Mouse (Mus musculus) hematopoietic stem cell, adult 5-6 weeks (primary cell): ENCODE measurements at regions not wholly inside any gene's neighbourhood (a gene's known extent, or its start where the extent isn't known, plus 50 kb on each side); places are given as distances from the start of the nearest gene placed in this dataset.

ENCODE experiments used
- ATAC-seq, 2 experiments: fragments of 125-278 bp in 1 of 2; replicated peaks in 1 of 2; 2 replicates each; pipeline ENCODE4 v1.8.0; 2016 to 2017; ENCODE audit warnings: inconsistent platforms in 2 of 2, mild to moderate bottlenecking in 2 of 2, moderate number of reproducible peaks in 2 of 2, low read depth in 1 of 2, moderate TSS enrichment in 1 of 2; ENCODE audit not compliant: low FRiP score in 2 of 2, poor library complexity in 2 of 2, severe bottlenecking in 2 of 2, insufficient read depth in 1 of 2, low TSS enrichment in 1 of 2

DNA sequence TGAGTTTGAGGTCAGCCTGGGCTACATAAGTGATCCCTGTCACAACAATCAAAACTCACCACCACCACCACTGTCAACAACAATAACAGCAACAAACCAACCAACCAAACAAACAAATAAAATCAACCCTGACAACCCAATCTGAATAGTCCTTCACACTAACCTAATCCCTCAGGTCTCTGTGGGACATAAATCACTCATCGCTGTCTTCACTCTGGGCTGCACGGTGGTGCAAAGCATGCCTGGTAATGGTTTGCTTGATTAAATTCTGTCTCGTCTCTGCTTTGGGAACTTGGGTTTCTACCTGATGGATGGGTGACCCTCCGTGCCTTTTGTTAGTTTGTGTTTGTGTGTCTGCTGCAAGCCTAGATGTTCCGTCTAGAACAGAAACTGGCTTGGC, 100.6 kb downstream of the Slc17a6 start:
- ATAC-seq = no peak

DNA sequence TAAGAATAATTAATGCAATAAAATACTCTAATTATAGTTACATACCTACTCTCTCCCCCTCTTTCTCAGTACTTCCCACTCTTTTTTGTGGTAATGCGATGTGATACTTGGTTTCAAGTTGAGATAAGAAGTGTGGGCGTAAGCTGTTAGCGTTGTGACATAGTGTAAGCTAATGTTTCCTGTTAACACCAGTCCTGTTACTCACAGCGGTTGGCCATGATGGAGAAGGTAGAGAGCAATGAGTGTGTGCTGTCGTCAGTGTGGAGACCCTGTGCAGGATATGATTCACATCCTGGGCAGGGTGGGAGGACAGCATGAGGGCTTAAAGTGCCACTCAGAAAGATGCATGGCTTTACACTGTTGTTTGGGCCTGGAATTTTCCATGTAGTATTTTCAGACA, 102.1 kb downstream of the Slc17a6 start:
- peak; percentile 85 to 87 for ATAC-seq

DNA sequence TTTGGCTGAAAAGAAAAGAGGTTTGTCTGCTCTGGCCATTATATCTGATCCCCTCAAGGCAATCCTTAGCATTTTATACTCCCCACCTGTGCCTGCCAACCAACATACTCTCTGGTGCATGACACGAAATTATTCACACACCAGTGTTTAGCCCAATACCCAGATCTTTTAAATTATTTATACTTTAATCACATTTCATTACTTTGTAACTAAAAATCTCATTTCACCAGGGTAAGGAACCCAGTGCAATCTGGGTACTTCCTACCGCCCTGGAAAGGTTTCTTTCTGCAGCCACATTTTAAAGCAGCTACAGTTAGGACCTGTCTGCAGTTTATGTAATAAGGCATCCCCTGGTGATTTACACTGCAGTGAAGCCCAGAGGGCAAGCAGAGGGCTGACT, 114.5 kb downstream of the Slc17a6 start:
- ATAC-seq = no peak

DNA sequence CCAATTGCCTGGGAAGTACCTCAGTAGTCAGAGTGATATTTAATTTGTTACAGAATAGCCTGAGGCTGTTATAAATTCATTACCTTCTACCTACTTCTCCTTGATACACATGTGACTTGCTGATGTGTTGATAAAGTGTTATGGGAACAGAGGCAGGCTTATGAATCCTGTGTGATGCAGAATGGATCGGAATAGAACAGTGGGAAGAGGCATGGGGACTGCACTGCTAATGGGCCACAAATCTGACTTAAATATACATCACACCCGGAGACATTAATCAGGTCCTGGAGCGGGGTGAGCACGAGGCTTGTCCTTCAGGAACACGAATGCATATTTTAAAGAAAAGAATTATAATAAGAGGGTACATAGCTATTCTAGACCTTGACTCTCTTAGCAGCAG, 117.8 kb downstream of the Slc17a6 start:
- no peak for ATAC-seq

DNA sequence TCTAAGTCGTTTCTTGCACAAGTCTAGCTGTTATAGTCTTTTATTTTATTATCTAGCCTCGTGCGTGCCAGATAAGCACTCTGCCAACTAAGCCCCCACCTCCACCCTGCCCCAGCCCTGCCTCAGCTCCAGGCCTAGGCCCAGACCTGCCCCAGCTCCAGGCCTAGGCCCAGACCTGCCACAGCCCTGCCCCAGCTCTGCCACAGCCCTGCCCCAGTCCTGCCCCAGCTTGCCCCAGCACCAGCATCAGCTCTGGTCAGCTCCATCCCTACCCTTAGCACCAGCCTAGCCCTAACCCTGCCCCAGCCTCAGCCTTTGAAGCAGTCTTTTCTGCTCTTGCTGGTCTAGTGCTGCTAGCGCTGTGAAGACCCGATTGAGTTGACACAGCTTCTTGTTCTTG, 119.1 kb downstream of the Slc17a6 start:
- ATAC-seq = no peak

DNA sequence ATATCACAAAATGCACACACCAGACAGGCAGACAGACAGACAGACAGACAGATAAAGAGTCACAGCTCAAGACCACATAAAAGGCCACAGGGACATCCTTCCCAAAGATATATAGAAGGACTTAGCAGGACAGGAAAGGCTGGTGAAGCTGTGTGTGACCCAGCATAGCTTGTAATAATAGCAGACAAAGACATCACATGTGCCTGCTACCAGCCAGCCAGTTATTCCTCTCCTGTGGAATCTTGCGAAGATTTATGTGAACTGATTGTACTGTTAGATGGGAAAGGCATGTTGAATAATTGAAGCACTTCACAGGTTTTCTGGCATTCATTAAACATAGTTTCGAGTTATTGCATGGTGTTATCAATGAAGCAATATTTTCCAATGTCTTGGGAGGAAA, 119.1 kb upstream of the Gas2 start:
- no peak for ATAC-seq

DNA sequence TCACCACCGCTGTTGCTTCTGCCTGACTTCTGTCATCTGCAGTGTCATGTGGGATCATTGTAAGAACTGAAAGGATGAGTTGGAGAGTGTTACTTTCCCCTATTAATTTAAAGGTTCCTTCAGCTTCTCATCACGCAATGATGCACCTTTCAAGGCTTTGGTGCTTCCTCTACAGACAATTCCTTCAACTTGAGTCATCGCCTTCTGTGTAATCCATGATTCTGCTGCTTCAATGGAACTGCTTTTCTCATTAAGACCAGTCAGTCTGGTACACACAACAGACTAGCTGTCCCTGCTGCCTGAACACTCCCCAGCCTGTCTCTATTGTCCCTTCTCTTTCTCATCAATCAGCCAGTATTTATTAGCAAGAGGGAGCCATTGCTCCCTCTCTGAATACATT, 116.2 kb upstream of the Gas2 start:
- no peak for ATAC-seq

DNA sequence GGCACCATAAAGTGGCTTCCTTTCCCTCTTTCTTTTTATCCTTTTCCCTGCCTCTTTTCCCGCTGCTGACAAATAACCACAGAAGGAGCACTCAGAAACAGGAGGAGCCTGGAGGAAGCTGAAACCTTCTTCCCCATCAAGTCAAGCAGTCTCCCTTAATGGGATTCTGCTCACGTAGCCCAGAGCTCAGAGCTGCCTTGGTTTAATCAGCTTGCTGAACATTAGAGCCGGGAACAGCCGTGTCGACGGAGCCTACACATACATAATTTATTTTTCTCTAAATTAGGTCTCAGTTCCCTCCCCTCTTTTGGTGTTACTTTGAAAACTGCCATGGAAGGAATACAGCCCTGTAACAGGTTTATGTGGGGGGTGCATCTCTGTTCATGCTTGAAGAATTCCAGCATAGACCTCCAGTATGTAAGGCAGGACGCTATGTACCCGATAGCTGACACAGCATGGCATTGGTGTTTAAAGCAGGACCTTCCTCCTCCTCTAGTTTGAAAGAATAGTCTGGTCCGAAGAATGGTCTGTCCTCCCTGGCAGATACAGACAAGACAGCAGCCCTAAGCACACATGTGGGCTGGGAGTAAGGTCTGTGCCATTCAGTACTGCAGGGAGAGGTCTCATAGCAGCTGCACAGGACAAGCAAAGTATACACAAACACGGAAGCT, 113.0 kb upstream of the Gas2 start:
- ATAC-seq = no peak

DNA sequence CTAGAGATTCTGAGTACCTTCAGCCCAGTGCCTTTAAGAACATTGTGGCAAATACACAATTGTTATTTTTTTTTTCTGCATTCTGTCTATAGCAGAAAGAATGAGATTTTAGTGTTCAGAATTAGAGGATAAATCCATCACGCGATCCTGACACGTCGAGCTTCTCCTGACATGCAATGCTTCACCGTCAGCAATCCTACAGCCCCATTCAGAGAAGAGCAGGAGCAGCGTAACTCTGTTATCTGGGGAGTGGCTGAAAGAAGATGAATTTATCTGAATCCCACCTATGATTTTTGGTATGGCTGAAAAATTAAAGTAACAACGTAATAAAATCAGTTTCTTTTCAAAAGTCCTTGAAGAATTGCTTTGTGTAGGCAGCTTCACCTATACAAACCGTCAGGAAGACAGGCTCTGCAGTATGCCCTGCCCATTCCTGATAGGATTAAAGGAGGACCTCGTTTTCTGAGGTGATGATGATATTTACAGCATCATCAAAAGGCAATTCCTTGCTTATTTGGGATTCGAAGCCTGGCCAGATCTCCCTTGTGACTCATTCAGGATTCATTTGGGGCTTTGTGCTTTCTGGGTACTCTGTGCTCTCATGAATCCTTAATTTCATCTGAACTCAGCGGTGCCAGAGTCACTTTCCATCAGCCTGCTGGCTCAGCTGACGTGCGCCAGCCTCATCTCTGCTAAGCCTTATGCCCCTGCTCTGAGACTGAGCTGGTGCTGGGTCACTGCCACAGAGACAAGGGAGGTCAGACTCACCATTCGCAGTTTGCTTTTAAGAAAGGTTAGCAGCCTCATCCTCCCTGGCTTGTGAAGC, 112.3 kb upstream of the Gas2 start:
- no peak for ATAC-seq

DNA sequence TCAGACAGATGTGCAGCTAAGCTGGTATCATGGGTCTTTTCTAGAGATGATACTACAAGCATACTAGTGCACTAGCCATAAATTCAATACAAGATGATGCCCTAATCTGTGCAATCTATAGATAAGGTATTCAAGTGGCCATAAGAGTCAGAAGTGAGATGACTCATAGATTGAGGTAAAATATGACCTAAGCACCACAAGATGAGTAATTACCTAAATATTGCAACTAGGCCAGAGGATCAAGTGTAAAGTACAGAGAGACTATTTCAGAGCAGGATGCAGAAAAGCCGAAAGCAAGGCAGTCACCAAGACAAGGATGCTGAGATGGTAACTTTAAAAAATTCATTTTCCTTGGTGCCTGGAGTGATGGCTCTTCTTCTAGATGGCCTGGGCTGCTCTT, 111.5 kb upstream of the Gas2 start:
- no peak for ATAC-seq

DNA sequence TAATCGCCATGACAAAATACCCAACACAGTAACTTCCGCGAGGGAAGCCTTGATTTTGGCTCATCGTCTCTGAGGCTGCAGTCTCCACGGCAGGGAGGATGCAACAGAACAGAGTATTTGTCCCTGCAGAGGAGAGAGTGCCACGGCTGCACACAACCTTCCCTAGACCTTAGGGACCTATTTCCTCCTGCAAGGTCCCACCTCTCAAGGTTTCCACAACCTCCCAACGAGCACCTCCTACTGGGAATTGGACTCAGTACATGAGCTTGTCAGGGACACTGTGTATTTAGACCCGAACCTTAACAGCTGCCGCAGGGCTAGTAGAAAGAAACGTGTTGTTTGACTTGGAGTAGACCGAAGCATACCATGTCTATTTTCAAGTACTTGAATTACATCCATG, 108.8 kb upstream of the Gas2 start:
- ATAC-seq = no peak

DNA sequence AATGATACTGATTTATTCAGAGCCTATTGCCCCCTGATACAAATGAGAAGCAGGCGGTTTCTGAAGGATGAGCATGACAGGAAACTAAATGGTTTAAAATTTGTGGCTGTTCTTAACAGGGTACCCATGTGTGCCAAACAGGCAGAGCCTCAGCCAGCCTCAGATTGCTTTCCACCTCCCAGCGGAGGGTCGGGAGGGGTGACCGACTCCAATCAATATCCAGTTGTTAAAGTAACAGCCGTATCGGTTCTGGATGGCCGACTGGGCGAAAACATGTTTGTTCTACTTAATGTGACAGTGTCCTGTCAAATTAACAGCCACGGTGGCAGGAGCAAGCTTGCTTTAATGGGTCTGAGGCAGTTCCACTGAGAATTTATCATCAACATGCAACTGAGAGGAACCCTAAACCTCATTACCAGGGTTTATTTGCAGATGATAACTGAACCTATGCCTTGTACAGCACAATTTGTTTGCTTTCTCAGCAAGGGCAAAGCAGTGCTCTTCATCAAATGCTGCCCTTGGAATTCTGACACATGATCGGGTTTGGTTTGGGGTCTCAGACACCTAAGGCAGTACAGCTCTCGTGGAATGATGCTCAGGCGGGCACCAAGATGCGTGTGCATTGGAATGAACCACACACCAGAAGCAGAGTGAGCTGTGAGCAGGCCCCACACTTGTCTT, 107.5 kb upstream of the Gas2 start:
- no peak for ATAC-seq

DNA sequence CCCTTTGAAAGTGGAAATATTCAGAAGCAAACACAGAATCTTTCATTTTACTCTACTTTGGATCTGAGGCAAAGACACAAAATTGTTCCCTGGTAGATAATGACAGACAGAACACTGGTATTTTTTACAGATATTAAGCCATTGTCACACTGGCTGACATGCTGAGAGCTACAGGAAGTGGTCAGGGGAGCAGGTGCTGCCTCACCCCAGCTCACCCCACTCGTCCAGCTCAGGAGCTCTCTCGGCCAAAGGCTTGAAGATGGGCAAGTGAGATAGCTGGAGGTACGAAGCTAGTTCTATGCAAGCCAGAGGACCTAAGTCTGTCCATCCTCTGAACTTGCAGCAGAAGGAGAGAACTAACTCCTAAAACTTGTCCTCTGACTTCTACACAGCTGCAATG, 105.6 kb upstream of the Gas2 start:
- no peak for ATAC-seq

DNA sequence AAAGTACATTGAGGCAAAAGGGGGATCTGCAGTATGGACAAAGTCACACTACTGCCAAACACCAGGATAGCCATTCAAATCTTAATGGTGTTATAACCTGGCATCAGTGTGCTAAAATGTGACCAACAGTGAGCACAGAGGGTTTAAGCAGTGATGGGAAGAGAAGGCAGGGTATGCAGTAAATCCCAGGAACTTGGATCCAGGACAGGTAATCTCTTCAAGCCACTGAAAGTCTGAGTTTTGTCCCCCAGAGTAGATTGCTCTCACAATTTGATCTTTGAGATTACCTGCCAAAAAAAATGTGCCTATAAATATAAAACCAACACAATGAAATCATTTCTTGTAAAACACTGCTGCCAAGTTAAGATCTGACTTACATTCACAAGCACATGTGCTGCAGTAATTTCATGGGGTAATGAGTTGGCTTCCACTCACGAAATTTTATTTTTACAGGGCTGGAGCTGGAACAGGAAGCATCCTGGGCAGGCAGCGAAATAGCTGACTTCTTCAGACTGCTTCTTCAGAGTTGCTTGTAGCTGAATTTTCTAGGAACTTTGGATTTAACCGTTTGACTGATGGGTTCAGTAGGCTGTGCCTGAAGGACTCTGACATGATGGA, 102.2 kb upstream of the Gas2 start:
- ATAC-seq = no peak

DNA sequence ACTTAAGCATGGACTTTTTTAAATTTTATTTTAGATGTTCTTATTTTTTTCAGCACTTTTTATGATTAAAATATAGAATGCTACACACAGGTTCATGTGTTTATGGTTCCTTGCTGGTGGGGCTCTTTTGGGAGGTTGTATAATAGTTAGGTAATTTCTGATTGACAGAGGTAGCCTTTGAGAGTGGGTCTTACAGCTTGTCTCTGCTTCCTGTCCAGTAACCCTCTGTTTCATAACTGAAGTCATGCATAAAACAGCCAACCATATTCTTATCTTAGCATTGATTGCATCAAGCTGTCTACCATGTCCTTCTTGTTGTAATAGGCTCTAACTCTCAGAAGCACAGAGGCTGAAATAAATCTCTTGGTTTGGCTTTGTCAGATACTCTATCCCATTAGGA, 94.7 kb upstream of the Gas2 start:
- ATAC-seq = no peak

DNA sequence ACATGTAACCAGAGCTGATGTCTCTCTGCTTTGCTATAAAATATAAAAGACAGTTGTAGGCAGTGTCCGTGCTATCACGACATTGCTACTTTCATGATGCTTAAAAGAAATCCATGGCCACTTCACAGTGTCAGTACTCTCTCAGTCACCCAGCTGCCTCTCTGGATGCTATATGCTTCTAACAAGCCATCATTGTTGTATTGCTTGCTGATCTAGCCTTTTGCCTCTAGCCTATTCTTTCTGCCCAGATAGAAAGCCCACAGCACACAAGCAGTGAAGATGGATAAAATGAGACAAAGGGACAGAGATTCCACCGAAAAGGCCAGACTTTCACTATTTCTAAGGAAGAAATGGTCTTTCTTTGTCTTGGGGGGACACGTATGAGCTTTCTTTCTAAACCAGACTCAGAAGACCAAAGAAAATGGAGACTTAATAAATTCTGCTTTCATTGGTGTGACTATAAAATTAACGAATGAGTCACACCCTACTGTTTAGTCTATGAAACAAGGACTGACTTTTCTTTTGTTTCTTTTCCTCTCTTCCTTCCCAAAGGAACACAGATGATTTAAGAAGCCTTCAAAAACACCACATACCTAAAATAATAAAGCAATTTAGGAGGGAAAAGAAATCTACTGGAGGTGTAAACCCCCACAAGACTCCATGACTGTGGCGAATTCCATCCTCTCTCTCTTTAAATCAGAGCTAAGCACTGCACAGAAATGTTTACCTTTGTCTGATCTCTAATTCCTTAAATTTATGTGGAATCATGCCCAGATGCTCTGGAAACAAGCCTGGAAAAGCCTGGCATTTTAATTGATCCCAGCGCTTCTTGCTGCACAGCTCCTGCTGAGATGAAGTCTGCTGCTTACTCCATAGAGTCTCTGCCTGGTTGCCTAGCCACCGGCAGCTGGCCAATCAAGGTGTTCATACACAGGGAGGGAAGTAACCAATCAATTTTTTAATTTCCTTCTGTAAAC, 89.6 kb upstream of the Gas2 start:
- no peak for ATAC-seq

DNA sequence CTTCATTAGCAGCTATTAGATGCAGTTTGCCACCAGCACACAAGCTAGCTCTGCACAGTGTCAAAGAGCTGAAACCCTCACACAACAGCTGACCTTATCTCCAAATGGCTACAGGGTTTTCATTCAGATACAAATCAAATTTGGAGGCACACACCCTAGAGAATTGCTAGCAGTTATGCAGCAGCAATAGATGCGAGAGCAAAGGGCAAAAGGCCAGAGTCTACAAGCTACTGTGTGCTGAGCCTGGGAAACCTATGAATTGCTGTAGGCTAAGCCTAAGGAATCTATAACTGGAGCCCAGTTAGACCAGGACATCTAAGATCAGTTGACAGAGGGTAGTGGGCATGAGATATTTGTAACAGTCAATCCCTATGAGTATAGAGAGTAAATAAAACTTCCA, 85.8 kb upstream of the Gas2 start:
- ATAC-seq = no peak
